Mouse (Mus musculus) erythroblast, embryonic 14.5 days (primary cell): Measurements from ENCODE around the gene Zfp865. TPM values are rescaled to one million over a fixed set of nuclear protein-coding genes. Genes with fewer than 3 reads are reported as not detected.

ENCODE experiments used
- H3K27me3 ChIP-seq: 2 replicates; pipeline ENCODE4 v1.6.1; 2012; ENCODE audit warnings: inconsistent platforms; ENCODE audit not compliant: control insufficient read depth
- H3K36me3 ChIP-seq: 2 replicates; pipeline ENCODE4 v1.6.1; 2012; ENCODE audit warnings: mild to moderate bottlenecking, inconsistent platforms; ENCODE audit not compliant: control insufficient read depth
- H3K4me1 ChIP-seq: 2 replicates; pipeline ENCODE4 v1.6.1; 2012; ENCODE audit warnings: inconsistent platforms; ENCODE audit not compliant: control insufficient read depth
- H3K4me3 ChIP-seq: replicated peaks from 2 replicates; pipeline ENCODE3; 2012; ENCODE audit warnings: moderate library complexity, mild to moderate bottlenecking, inconsistent platforms
- H3K9me3 ChIP-seq: 2 replicates; pipeline ENCODE4 v1.6.1; 2012; ENCODE audit warnings: low read length, inconsistent platforms, mixed read lengths; ENCODE audit not compliant: control insufficient read depth
- GATA1 ChIP-seq: IDR thresholded peaks from 2 replicates; pipeline ENCODE4 v1.6.1; 2012; ENCODE audit warnings: low read length, inconsistent platforms, mixed read lengths
- TAL1 ChIP-seq: IDR thresholded peaks from 3 replicates; pipeline ENCODE4 v1.6.1; 2012; ENCODE audit warnings: low read length, inconsistent platforms, mixed read lengths
- polyA plus RNA-seq: library from polyadenylated mRNA; stranded (reverse); fragments of >175 nt; gene quantifications from 2 replicates; pipeline ENCODE4 v1.2.3, GENCODE M21; 2012

Zfp865 gene
- polyA plus RNA-seq, 1 experiment: 1.8 TPM

DNA sequence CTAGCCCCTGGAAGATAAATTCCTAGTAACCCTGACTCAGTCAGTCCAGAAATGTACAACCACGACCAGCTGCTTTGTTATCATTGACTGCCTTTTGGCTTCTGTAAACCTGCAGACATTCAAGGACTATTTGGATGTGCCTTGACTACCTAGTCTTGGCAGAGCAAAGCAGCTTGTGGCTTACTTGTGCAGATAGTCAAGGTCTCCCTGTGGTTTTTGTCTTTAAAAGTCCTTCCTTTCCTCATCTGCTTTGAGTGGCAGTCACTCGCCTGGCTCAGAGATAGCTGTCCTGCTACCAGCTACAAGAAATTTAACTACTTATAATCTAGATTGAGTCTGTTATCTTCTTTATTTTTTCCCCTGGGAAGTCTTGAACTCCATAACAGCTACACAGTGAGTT, 24.8 kb downstream of the Zfp865 start:
- Histone ChIP-seq H3K27me3 (peaks cover 16% of the 10 kb centered on the region), H3K4me1 (no peaks in the 10 kb centered on the region; the same call in 1 of the 2 replicates), H3K36me3 (no peaks in the 10 kb centered on the region; the same call in none of the 2 replicates), H3K9me3 (peaks cover 5% of the 10 kb centered on the region), H3K4me3 (no peak overlapping the region)
- no peak for TF ChIP-seq GATA1
- no peak for TF ChIP-seq TAL1

DNA sequence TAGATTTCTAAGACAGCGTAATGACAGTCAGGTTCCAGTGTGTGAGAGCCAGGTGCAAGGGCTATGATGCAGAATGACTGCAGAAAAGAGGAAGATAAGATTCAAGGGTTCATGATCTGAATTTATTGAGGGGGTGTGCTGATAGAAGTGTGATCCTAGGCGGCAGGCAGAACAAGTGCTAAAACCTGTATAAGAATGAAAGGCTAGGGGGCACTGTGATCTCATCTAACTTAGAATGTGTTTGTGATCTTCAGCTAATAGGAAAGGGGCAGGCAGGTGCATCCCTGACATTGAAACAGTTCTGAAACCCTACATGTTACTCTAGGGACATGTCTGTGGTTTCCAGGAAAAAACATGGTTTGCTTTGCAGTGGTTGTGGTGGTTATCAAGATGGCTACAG, 25.9 kb downstream of the Zfp865 start:
- no peak overlapping the region for H3K4me3 ChIP-seq
- peaks cover 5% of the 10 kb centered on the region for H3K9me3 ChIP-seq
- H3K4me1 ChIP-seq: no peaks in the 10 kb centered on the region
- H3K27me3 ChIP-seq: peaks cover 27% of the 10 kb centered on the region
- H3K36me3 ChIP-seq: no peaks in the 10 kb centered on the region; the same call in 1 of the 2 replicates
- TF ChIP-seq TAL1: no peak

DNA sequence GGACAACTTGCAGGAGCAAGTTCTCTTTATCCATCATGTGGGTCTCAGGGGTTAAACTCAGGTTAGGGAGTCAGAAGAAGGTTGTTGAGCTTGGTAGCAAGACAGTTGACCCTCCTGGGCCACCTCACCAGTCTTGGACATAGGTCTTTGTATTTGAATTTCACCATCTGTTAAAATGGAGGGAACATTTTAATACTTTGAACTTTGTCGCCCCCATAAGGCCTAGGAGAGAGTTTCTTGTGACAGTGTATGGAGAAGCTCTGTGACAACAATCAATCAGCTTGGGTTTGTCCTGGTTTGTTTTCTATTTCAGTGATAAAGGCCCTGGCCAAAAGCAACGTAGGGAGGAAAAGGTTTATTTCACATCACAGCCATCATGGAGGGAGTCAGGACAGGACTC, 27.1 kb downstream of the Zfp865 start:
- Histone ChIP-seq H3K27me3 (peaks cover 39% of the 10 kb centered on the region), H3K9me3 (peaks cover 10% of the 10 kb centered on the region), H3K36me3 (no peaks in the 10 kb centered on the region), H3K4me1 (peaks cover 5% of the 10 kb centered on the region), H3K4me3 (no peak overlapping the region)
- no peak for TF ChIP-seq TAL1
- no peak for TF ChIP-seq GATA1

DNA sequence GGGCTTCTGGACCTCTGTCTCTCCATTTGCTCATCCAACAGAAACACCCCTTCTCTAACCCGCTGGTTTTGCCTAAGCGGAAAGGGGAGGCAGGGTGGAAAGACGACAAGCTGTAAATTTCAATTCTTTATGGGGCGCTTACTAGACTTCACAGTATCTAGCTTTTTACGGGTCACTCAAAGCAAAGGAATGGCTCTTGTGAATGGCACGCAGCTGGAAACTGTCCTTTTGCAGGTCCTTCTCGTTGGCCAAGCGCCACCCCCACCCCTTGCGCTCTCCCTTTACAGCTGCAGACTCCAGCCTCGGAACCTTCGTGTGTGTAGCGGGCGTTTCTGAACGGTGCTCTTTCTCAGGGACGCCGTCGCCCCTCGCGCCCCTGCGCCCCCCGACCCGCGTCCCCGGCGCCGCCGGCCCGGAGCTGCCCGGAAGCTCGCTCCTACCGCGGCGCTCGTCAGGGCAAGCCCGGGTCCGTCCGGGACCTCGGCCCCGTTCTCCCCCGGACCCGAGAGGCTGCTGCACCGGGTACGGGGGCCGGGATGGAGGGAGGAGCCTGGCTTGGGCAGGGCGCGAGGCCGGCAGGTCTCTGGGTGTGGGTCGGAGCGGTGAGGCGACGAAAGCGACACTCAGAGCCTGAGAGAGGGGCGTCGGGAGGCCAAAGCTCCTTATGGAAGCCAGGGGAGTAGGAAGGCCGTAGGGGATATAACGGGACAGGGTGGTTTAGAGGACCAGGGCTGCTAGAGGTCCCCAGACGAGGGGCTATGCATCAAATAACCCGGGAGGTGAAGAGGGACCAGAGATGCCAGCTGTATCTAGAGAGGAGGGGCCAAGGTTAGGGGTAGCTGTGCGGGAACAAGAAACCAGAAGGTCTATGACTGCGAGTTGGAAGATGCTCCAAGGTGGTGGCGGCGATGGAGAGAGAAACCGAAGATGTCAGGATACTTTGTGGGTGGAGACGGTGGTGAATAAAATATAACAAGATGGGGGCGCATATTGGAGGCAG, 31.3 kb downstream of the Zfp865 start, which contains the start of gene Zfp580:
Zfp580 (plus strand) TSS at position 346 of the 1,000 bp plus-strand sequence.
- peaks cover 21% of the 10 kb centered on the region for H3K9me3 ChIP-seq
- peak within 1 kb of the TSS; percentile 56 for H3K4me3 ChIP-seq
- H3K36me3 ChIP-seq: no peaks in the 10 kb centered on the region
- no peak for TF ChIP-seq TAL1
- TF ChIP-seq GATA1: no peak
- peaks cover 9% of the 10 kb centered on the region for H3K4me1 ChIP-seq
- H3K27me3 ChIP-seq: peaks cover 81% of the 10 kb centered on the region

DNA sequence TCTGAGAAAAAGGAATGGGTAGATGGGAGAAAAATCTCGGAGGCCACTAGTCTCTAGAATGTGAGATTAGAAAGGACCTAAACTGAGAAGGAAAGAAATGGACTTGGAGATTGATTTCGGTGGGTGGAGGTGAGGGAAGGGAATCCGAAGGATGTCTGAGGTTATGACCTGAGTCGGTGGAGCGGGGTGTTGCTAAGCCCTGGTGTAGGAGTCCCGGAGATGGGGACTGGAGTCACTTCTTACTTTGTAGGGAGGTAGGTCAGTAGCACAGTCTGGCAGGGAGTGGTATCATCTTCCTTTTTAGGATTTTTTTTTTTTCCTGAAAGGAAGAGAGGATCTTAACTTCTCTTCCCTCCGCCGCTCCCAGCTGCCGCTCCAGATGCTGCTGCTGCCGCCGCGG, 32.3 kb downstream of the Zfp865 start:
- H3K36me3 ChIP-seq: no peaks in the 10 kb centered on the region
- H3K4me1 ChIP-seq: peaks cover 12% of the 10 kb centered on the region
- TF ChIP-seq GATA1 (no peak), TAL1 (no peak)
- H3K9me3 ChIP-seq: peaks cover 26% of the 10 kb centered on the region
- peaks cover 90% of the 10 kb centered on the region for H3K27me3 ChIP-seq
- H3K4me3 ChIP-seq: no peak overlapping the region

DNA sequence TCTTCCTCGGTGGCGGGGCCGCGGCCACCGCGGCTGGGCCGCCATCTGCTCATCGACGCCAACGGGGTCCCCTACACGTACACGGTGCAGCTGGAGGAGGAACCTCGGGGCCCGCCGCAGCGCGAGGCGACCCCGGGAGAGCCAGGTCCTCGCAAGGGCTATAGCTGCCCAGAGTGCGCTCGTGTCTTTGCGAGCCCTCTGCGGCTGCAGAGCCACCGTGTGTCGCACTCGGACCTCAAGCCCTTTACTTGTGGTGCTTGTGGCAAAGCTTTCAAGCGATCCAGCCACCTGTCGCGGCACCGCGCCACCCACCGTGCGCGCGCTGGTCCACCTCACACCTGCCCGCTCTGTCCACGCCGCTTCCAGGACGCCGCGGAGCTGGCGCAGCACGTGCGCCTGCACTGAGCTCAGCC, 32.8 kb downstream of the Zfp865 start:
- peaks cover 26% of the 10 kb centered on the region for H3K9me3 ChIP-seq
- no peak overlapping the region for H3K4me3 ChIP-seq
- peaks cover 95% of the 10 kb centered on the region for H3K27me3 ChIP-seq
- no peaks in the 10 kb centered on the region for H3K36me3 ChIP-seq
- H3K4me1 ChIP-seq: peaks cover 12% of the 10 kb centered on the region
- no peak for TF ChIP-seq TAL1
- TF ChIP-seq GATA1: no peak

DNA sequence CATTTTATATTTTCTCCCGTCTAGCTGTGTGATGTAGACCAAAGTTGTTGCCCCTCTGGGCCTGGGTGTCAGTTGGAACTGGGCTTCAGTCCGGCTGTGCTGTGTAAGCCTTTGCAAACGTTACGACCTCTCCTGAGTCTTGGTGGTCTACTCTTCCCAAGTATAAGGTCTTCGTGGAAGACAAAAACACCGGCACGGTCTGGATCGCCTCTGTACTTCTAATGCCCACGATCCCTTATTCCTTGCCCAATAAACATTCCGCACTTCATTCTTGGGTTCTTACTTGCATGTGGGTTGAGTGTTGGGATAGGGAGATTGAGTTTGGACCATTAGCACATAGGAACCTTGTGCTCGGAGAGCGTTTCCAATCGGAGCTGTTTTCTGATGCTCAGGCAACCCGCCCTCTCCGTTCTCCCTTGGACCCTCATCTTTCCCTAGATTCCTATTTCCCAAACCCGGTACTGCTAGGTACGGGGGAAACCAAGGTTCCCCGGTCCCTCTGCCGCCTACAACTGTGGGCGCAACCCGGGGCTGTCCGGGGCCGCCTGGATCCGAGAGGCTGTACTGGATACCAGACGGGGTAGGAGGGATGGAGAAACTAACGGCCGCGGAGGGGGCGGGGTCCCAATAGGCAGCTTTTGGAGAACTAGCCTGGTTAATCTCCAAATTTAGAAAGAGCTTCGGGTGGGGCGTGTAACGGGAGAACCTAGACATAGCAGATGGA, 33.4 kb downstream of the Zfp865 start:
- TF ChIP-seq TAL1 (no peak), GATA1 (no peak)
- Histone ChIP-seq H3K4me1 (peaks cover 12% of the 10 kb centered on the region), H3K27me3 (peaks cover 100% of the 10 kb centered on the region), H3K4me3 (no peak overlapping the region), H3K9me3 (peaks cover 25% of the 10 kb centered on the region), H3K36me3 (no peaks in the 10 kb centered on the region)

DNA sequence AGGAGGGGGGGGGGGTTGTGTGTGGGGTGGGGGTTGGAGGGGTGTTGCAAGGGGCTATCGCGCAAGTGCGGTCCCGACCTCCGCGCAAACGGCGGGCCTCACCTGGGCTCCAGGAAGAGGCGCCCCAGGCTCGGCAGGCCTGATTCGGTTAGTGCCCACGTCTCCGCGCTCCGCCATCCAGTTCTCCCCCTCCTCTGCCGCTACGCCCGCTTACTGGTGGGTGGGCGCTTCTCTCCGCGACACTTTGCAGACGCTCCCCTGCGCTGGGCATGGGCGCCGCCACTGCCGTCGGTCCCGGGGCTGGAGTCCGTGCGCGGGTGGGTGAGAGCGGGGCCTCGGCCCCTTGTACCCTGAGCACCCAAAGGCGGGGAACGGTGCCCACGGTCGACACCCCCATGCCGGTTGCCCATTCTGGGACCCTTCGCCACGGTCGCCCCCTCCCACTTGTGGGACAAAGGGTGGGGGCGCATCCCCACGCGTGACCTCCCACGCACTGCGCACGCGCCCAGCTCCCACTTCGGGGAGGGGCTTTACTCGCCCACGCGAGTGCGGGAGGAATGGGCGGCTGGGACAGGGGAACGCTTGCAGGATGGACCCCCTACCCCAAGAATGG, 36.6 kb downstream of the Zfp865 start:
- H3K9me3 ChIP-seq: peaks cover 18% of the 10 kb centered on the region; the same call in 1 of the 2 replicates
- no peak for TF ChIP-seq TAL1
- peaks cover 30% of the 10 kb centered on the region for H3K4me1 ChIP-seq
- no peaks in the 10 kb centered on the region for H3K36me3 ChIP-seq
- H3K27me3 ChIP-seq: peaks cover 81% of the 10 kb centered on the region
- H3K4me3 ChIP-seq: peak overlapping the region; percentile 1

DNA sequence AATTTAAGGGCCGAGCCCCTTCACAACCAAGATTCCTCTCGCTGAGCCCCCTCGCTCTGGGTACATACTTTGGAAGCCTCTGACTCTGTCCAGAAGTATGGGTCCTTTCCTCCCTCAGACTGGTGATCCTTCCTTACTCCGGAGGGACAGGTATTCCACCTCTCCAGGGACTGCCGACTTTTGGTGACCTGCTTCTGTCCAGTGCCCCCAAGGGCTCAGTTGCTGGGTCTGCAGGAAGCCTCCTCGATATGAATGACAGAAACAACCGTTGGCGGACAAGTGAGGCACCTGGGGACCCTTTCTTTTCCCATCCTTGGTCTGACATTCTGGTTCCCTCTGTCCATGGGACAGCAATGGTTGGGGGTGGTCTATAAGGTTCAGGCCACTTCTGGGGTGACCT, 37.2 kb downstream of the Zfp865 start:
- Histone ChIP-seq H3K27me3 (peaks cover 75% of the 10 kb centered on the region), H3K4me3 (no peak overlapping the region), H3K36me3 (no peaks in the 10 kb centered on the region), H3K9me3 (peaks cover 16% of the 10 kb centered on the region; the same call in 1 of the 2 replicates), H3K4me1 (peaks cover 30% of the 10 kb centered on the region)
- TF ChIP-seq GATA1: no peak
- TF ChIP-seq TAL1: no peak
